Mouse (Mus musculus): ENCODE results near the gene Ppm1h. TPM values are rescaled to one million over a fixed set of nuclear protein-coding genes. Genes with fewer than 3 reads are reported as not detected.
A peak's percentile ranks its signal among the peaks of the same experiment; 100 is the strongest.

Gene Ppm1h
- polyA plus RNA-seq, 1 experiment from 2014 or later, result 8.1 TPM

GRCm38 (mm10) chr10:122980123-122980522, 301.6 kb downstream of the Ppm1h start:
- H3K27ac ChIP-seq (replicated peaks), result no peak overlapping the region
- H3K4me1 ChIP-seq, result peaks cover 19% of the 10 kb centered on the region
- H3K9ac ChIP-seq (replicated peaks), result no peak overlapping the region
- 96% methylated on average over 12 of the region's 12 CpGs for WGBS
- no peaks in the 10 kb centered on the region for H3K27me3 ChIP-seq
- H3K9me3 ChIP-seq, result no peaks in the 10 kb centered on the region
- ATAC-seq (ENCODE audit: low FRiP score, low read depth), result no peak
- H3K4me3 ChIP-seq, result no peak overlapping the region
- H3K4me2 ChIP-seq (replicated peaks), result no peak overlapping the region
- peaks cover 20% of the 10 kb centered on the region for H3K36me3 ChIP-seq

- Histone ChIP-seq H3K27me3 (no peaks in the 10 kb centered on the region), H3K4me2 (replicated peaks) (peak overlapping the region; percentile 64), H3K9ac (replicated peaks) (peak overlapping the region; percentile 98), H3K36me3 (peaks cover 20% of the 10 kb centered on the region), H3K4me3 (peak overlapping the region; percentile 94), H3K4me1 (peaks cover 26% of the 10 kb centered on the region), H3K27ac (replicated peaks) (0 out of 2 replicates have a peak overlapping the region, but pooled peaks have one; percentile 8), H3K9me3 (no peaks in the 10 kb centered on the region)
- whole genome bisulfite sequencing, result 78% methylated on average over 11 of the region's 11 CpGs
- ATAC-seq (ENCODE audit: low FRiP score, low read depth), result no peak
These were observed 304.5 kb downstream of the Ppm1h start for GRCm38 (mm10) chr10:122982909-122983578.

GRCm38 (mm10) chr10:122983579-122984530, 305.3 kb downstream of the Ppm1h start:
- H3K4me2 ChIP-seq (replicated peaks), result peak overlapping the region; percentile 64
- no peak for ATAC-seq (ENCODE audit: low FRiP score, low read depth)
- peaks cover 20% of the 10 kb centered on the region for H3K36me3 ChIP-seq
- H3K4me1 ChIP-seq, result peaks cover 26% of the 10 kb centered on the region
- 50% methylated on average over 10 of the region's 10 CpGs for WGBS
- H3K27me3 ChIP-seq, result no peaks in the 10 kb centered on the region
- peak overlapping the region; percentile 98 for H3K9ac ChIP-seq (replicated peaks)
- H3K9me3 ChIP-seq, result no peaks in the 10 kb centered on the region
- peak overlapping the region; percentile 94 for H3K4me3 ChIP-seq
- H3K27ac ChIP-seq (replicated peaks), result peak overlapping the region; percentile 47; the same call in 1 of the 2 replicates

- Histone ChIP-seq H3K4me1 (peaks cover 26% of the 10 kb centered on the region), H3K36me3 (peaks cover 20% of the 10 kb centered on the region), H3K4me3 (peak overlapping the region; percentile 94), H3K27ac (replicated peaks) (peak overlapping the region; percentile 99), H3K4me2 (replicated peaks) (peak overlapping the region; percentile 64), H3K9ac (replicated peaks) (peak overlapping the region; percentile 98), H3K27me3 (no peaks in the 10 kb centered on the region), H3K9me3 (no peaks in the 10 kb centered on the region)
- ATAC-seq (ENCODE audit: low FRiP score, low read depth), result no peak
- WGBS, result 4% methylated on average over 10 of the region's 10 CpGs
These were observed 306.1 kb downstream of the Ppm1h start for GRCm38 (mm10) chr10:122984531-122985251.

GRCm38 (mm10) chr10:122985252-122985514, 306.6 kb downstream of the Ppm1h start:
- Histone ChIP-seq H3K4me2 (replicated peaks) (peak overlapping the region; percentile 64), H3K9me3 (no peaks in the 10 kb centered on the region), H3K27me3 (no peaks in the 10 kb centered on the region), H3K9ac (replicated peaks) (peak overlapping the region; percentile 98), H3K27ac (replicated peaks) (peak overlapping the region; percentile 99), H3K4me1 (peaks cover 26% of the 10 kb centered on the region), H3K36me3 (peaks cover 17% of the 10 kb centered on the region), H3K4me3 (peak overlapping the region; percentile 94)
- under 1% methylated on average over 36 of the region's 37 CpGs for WGBS
- ATAC-seq (ENCODE audit: low FRiP score, low read depth), result 0 out of 2 replicates have a peak, but pooled peaks have one; percentile 1

- H3K27ac ChIP-seq (replicated peaks), result peak overlapping the region; percentile 99
- peaks cover 26% of the 10 kb centered on the region for H3K4me1 ChIP-seq
- peaks cover 14% of the 10 kb centered on the region for H3K36me3 ChIP-seq
- no peaks in the 10 kb centered on the region for H3K27me3 ChIP-seq
- peak overlapping the region; percentile 64 for H3K4me2 ChIP-seq (replicated peaks)
- H3K9me3 ChIP-seq, result no peaks in the 10 kb centered on the region
- peak overlapping the region; percentile 94 for H3K4me3 ChIP-seq
- under 1% methylated on average over 50 of the region's 115 CpGs for WGBS
- peak; percentile 92 for ATAC-seq (ENCODE audit: low FRiP score, low read depth)
- peak overlapping the region; percentile 98 for H3K9ac ChIP-seq (replicated peaks)
These were observed 307.2 kb downstream of the Ppm1h start for GRCm38 (mm10) chr10:122985515-122986319.

GRCm38 (mm10) chr10:122986320-122987225, 308.0 kb downstream of the Ppm1h start:
- Histone ChIP-seq H3K9me3 (no peaks in the 10 kb centered on the region), H3K27ac (replicated peaks) (peak overlapping the region; percentile 99), H3K27me3 (no peaks in the 10 kb centered on the region), H3K9ac (replicated peaks) (peak overlapping the region; percentile 98), H3K36me3 (peaks cover 10% of the 10 kb centered on the region), H3K4me2 (replicated peaks) (peak overlapping the region; percentile 59), H3K4me3 (peak overlapping the region; percentile 94), H3K4me1 (peaks cover 26% of the 10 kb centered on the region)
- ATAC-seq (ENCODE audit: low FRiP score, low read depth), result peak; percentile 80
- 12% methylated on average over 48 of the region's 54 CpGs for WGBS

- Histone ChIP-seq H3K9ac (replicated peaks) (no peak overlapping the region), H3K36me3 (peaks cover 7% of the 10 kb centered on the region), H3K9me3 (no peaks in the 10 kb centered on the region), H3K4me2 (replicated peaks) (no peak overlapping the region), H3K4me1 (peaks cover 26% of the 10 kb centered on the region), H3K27ac (replicated peaks) (peak overlapping the region; percentile 54; the same call in 1 of the 2 replicates), H3K27me3 (no peaks in the 10 kb centered on the region), H3K4me3 (no peak overlapping the region)
- no peak for ATAC-seq (ENCODE audit: low FRiP score, low read depth)
- WGBS, result 27% methylated on average over 9 of the region's 9 CpGs
These were observed 309.1 kb downstream of the Ppm1h start for GRCm38 (mm10) chr10:122987671-122988128.

GRCm38 (mm10) chr10:122988372-122988771, 309.8 kb downstream of the Ppm1h start:
- Histone ChIP-seq H3K36me3 (peaks cover 9% of the 10 kb centered on the region), H3K4me3 (no peak overlapping the region), H3K4me2 (replicated peaks) (no peak overlapping the region), H3K27ac (replicated peaks) (no peak overlapping the region), H3K27me3 (no peaks in the 10 kb centered on the region), H3K9me3 (no peaks in the 10 kb centered on the region), H3K4me1 (peaks cover 20% of the 10 kb centered on the region), H3K9ac (replicated peaks) (no peak overlapping the region)
- ATAC-seq (ENCODE audit: low FRiP score, low read depth), result no peak
- 86% methylated on average over 7 of the region's 7 CpGs for WGBS

- no peak overlapping the region for H3K4me2 ChIP-seq (replicated peaks)
- H3K27me3 ChIP-seq, result no peaks in the 10 kb centered on the region
- peaks cover 18% of the 10 kb centered on the region for H3K36me3 ChIP-seq
- H3K4me1 ChIP-seq, result peaks cover 9% of the 10 kb centered on the region
- WGBS, result 95% methylated on average over 9 of the region's 9 CpGs
- ATAC-seq (ENCODE audit: low FRiP score, low read depth), result no peak
- no peak overlapping the region for H3K9ac ChIP-seq (replicated peaks)
- no peak overlapping the region for H3K4me3 ChIP-seq
- H3K27ac ChIP-seq (replicated peaks), result no peak overlapping the region
- no peaks in the 10 kb centered on the region for H3K9me3 ChIP-seq
These were observed 311.4 kb downstream of the Ppm1h start for GRCm38 (mm10) chr10:122989916-122990315.

Data from midbrain, embryonic 12.5 days (tissue).